Mouse (Mus musculus) spleen, adult 2 months (tissue): ENCODE results near the gene Zfyve21.

ENCODE experiments used
- CTCF ChIP-seq: fragments of 200-500 bp; IDR thresholded peaks from 2 replicates; pipeline ENCODE4 v1.5.1; 2011; ENCODE audit warnings: mild to moderate bottlenecking, inconsistent platforms; ENCODE audit not compliant: insufficient read depth, insufficient read length, insufficient replicate concordance; ENCODE audit errors: extremely low read depth
- POLR2A ChIP-seq: fragments of 200-500 bp; IDR thresholded peaks from 2 replicates; pipeline ENCODE4 v1.6.1; 2011; ENCODE audit warnings: low read depth, low read length, inconsistent platforms

- TF ChIP-seq CTCF (no peak), POLR2A (no peak)
Observed at GRCm38 (mm10) chr12:111800459-111801183, 13.3 kb upstream of the Zfyve21 start.
